Mouse (Mus musculus) lung, embryonic 14.5 days (tissue): ENCODE measurements around the gene Mfsd12. TPM values are rescaled to one million over a fixed set of nuclear protein-coding genes. Genes with fewer than 3 reads are reported as not detected.

Source experiments
- ATAC-seq: fragments of 200-750 bp; cut with Nextera tagmentation; 2 replicates; pipeline ENCODE4 v1.8.0; 2017; ENCODE audit warnings: mild to moderate bottlenecking, moderate TSS enrichment, moderate library complexity; ENCODE audit not compliant: insufficient read depth
- DNase-seq: peaks from one replicate; pipeline ENCODE4 v3.0.0-alpha.2; 2015
- H3K27ac ChIP-seq: fragments of 300-500 bp; sonication (generic); 2 replicates; pipeline ENCODE4 v1.5.1; 2014; ENCODE audit warnings: low read depth, mild to moderate bottlenecking, moderate library complexity
- H3K27me3 ChIP-seq: fragments of 300-500 bp; sonication (generic); 2 replicates; pipeline ENCODE4 v1.6.1; 2014; ENCODE audit warnings: low read length, control low read depth; ENCODE audit not compliant: insufficient read depth
- H3K36me3 ChIP-seq: fragments of 300-500 bp; sonication (generic); 2 replicates; pipeline ENCODE4 v1.6.1; 2014; ENCODE audit warnings: control low read depth; ENCODE audit not compliant: insufficient read depth
- H3K4me1 ChIP-seq: fragments of 300-500 bp; sonication (generic); 2 replicates; pipeline ENCODE4 v1.6.1; 2014; ENCODE audit warnings: antibody characterized with exemption, control low read depth; ENCODE audit not compliant: insufficient read depth
- H3K4me2 ChIP-seq: fragments of 300-500 bp; sonication (generic); 2 replicates; pipeline ENCODE4 v1.6.1; 2014; ENCODE audit warnings: mild to moderate bottlenecking
- H3K4me3 ChIP-seq: fragments of 300-500 bp; sonication (generic); 2 replicates; pipeline ENCODE4 v1.5.1; 2014; ENCODE audit warnings: low read depth, low read length
- H3K9ac ChIP-seq: fragments of 300-500 bp; sonication (generic); 2 replicates; pipeline ENCODE4 v1.6.1; 2014
- H3K9me3 ChIP-seq: fragments of 300-500 bp; sonication (generic); 2 replicates; pipeline ENCODE4 v1.6.1; 2016; ENCODE audit warnings: low read depth, low read length, control low read depth
- CTCF ChIP-seq: IDR thresholded peaks from 2 replicates; pipeline ENCODE4 v1.5.1; 2016; ENCODE audit warnings: antibody characterized with exemption, low read depth
- WGBS: fragments of 180-500 bp; shearing (Covaris S2); extraction: QIAGEN DNeasy Blood & Tissue Kit; methylation state at CpG from one replicate; pipeline ENCODE4 v1.1.7; 2014; 5-methylcytosine and 5-hydroxymethylcytosine counted together
- polyA plus RNA-seq: library from polyadenylated mRNA; unstranded; fragments of >200 nt; fragmentation: Nextera tagmentation; extraction: Ambion mirVana; gene quantifications from 2 replicates; pipeline ENCODE4 v1.2.1, GENCODE M21; 2014

Mfsd12 gene
- polyA plus RNA-seq, 1 experiment from 2014 or later: 7.7 TPM

DNA sequence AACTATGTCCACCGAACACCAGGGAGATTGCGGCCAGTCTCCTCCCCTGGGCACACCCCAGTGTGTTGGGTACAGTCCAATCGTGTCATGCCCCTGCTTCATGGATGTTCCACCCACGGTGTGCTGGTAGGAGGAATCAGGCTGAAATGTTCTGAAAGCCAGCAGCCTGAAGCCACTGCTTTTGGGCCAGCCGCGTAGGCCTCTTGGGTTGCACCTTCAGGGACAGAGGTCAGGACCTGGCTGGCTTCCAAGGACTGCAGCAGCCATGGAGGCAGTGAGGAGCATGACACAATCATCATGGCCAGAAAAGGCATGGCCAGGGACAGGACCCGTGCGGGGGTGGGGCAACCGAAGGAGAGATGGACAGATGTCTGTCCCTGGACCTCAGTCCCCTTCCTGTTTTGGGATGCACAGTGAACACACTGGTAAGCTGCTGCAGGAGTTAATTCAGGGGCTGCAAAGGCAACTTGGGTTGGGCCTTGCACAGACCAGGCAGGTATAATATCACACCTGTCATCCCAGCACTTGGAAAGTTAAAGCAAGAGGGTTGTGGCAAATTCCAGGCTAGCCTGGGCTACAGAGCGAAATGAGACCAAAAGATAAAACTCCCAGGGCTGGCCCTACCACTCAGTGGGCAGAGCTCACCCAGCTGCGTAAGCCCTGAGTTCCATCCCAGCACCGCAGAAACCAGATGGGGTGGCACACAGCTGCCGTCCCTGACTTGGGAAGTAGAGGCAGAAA, 38.5 kb upstream of the Mfsd12 start:
- DNase-seq: no peak
- Histone ChIP-seq H3K9ac (no peak overlapping the region), H3K27ac (peak overlapping the region; percentile 87; the same call in 1 of the 2 replicates), H3K4me3 (no peak overlapping the region), H3K36me3 (peaks cover 59% of the 10 kb centered on the region), H3K9me3 (no peaks in the 10 kb centered on the region), H3K4me1 (peaks cover 19% of the 10 kb centered on the region; the same call in 1 of the 2 replicates), H3K4me2 (peak overlapping the region; percentile 76), H3K27me3 (no peaks in the 10 kb centered on the region)
- TF ChIP-seq CTCF: no peak
- no peak for ATAC-seq
- WGBS: 88% methylated on average over 13 of the region's 13 CpGs

DNA sequence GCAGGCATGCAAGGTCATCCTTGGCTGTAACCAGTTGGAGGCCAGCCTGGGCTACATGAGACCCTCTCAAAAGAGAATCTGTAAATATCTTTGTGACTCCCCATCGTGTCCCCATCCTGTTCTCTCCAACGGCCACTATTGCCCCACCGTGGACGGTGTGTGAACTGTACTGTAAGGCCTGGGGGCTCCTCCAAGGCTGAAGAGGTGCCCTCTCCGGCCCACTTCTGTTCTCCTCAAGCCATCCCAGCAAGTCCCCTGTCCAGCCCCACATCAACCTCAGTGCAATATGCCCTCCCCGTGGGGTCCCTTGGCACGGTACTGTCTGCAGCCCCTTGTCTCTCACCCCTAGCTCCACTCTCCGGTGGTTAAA, 38.0 kb upstream of the Mfsd12 start:
- DNase-seq: no peak

DNA sequence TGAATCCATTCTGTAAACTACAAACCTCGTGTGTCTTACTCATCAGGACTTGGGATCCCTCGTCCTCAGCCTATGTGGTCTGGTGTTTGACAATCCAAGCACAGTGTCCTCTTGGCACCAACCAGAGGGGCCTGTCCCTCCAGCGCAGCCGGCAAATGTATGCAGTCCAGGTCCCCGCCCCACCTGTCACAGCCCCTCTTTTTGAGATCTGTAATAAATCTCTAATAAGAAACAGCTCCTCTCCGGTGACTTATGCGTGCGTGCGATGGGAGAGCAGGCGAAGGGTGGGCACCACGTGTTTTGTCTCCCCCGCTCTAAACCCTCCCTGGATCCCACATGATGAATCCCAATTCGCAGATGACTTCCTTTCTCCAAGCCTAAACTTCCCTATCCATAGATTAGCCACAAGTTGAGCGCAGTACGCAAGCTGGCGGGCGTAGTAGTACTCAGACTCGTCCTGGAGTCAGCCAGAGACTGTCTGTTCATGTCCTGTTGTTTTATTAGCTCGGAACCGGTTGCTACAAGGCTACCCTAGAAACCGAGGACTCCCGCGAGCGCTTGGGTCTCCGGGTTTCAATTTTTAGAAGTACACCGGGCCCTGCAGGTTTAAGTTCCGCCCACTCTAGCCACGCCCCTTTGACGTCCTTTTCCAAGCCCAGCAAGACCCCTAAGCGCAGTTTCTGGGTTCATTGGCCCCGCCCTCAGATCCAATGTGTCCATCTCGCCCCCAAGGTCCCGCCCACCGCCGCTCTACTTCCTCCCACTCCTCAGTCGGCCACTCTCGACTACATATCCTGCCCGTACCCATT, 37.3 kb upstream of the Mfsd12 start:
- peaks cover 19% of the 10 kb centered on the region; the same call in 1 of the 2 replicates for H3K4me1 ChIP-seq
- TF ChIP-seq CTCF: no peak
- ATAC-seq: peak; percentile 25; the same call in 1 of the 2 replicates
- H3K9me3 ChIP-seq: no peaks in the 10 kb centered on the region
- H3K27me3 ChIP-seq: no peaks in the 10 kb centered on the region
- peak overlapping the region; percentile 59 for H3K9ac ChIP-seq
- H3K4me2 ChIP-seq: peak overlapping the region; percentile 76
- peak overlapping the region; percentile 87 for H3K27ac ChIP-seq
- peak; percentile 100 for DNase-seq
- H3K4me3 ChIP-seq: peak overlapping the region; percentile 98
- H3K36me3 ChIP-seq: peaks cover 59% of the 10 kb centered on the region
- WGBS: 2% methylated on average over 38 of the region's 38 CpGs

More for the DNA sequence above, 38.0 kb upstream of the Mfsd12 start:
- 27% methylated on average over 8 of the region's 8 CpGs for WGBS
- Histone ChIP-seq H3K4me1 (peaks cover 19% of the 10 kb centered on the region; the same call in 1 of the 2 replicates), H3K4me3 (peak overlapping the region; percentile 98), H3K27ac (peak overlapping the region; percentile 87), H3K36me3 (peaks cover 59% of the 10 kb centered on the region), H3K9ac (peak overlapping the region; percentile 59), H3K27me3 (no peaks in the 10 kb centered on the region), H3K9me3 (no peaks in the 10 kb centered on the region), H3K4me2 (peak overlapping the region; percentile 76)
- TF ChIP-seq CTCF: peak; percentile 39; the same call in 1 of the 2 replicates
- no peak for ATAC-seq

DNA sequence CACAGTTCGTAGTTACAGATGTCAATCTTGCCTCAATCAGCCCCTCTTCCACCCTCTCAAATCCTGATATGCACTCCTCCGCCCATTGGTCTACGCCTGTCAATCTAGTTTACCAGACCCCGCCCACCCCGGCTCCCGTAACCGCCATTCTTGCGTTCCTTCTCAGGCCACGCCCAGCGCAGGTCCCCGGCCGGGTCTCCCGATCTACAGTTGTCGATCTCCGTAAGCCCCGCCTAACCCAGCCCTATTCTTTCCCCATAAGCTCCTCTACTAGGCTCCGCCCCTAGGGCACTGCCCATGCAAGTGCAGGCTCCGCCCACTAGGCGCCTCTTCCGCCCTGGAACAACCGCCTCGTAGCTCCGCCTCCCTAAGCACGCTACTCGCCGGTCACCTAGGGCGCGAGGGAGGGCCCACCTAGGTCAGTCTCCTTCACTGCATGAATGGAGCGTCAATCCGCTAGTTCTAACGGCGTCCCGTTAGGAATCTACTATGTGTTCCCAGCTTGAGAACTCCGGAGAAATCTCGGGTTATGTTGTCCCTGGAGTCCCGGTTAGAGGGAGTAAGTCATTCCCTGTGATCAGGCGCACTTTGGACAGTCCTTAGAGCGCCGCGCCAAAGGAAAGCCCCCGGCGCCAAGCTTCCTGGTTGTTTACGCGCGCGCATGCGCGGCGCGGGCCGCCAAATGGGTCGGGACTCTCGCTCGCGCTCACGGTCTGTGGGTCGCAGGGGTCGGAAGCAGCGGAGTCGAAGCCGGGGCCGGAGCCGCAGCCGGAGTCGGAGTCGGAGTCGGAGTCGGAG, 36.5 kb upstream of the Mfsd12 start, which contains the start of gene Cactin:
Gene Cactin, plus strand, starts transcription at position 554 of the 798 bp plus-strand sequence.
- Histone ChIP-seq H3K4me2 (peak within 1 kb of the TSS; percentile 76), H3K4me3 (peak within 1 kb of the TSS; percentile 98), H3K9me3 (no peaks in the 10 kb centered on the region), H3K27me3 (no peaks in the 10 kb centered on the region), H3K36me3 (peaks cover 61% of the 10 kb centered on the region), H3K9ac (peak within 1 kb of the TSS; percentile 87), H3K27ac (peak within 1 kb of the TSS; percentile 87), H3K4me1 (peaks cover 19% of the 10 kb centered on the region; the same call in 1 of the 2 replicates)
- TF ChIP-seq CTCF: peak; percentile 59
- WGBS: under 1% methylated on average over 68 of the region's 68 CpGs
- ATAC-seq: peak; percentile 88
- DNase-seq: peak; percentile 100

DNA sequence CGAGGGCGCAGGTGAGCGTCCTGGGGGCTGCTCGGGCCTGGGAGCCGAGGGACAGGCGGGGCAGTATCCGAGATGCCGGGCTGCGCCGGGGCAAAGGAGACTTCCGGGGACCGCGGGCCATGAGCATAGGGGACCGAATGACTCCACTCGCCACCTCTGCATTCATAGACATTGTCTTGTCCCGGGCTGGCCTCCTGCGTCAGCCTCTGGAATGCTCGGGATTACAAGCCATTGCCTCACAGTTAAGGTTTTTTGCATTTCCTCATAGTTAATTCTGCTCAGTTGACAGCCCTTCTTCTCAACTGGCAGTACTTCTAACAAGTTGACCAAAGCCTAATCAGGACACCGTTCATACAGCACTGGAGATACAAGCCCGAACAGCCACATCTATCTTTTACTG, 35.9 kb upstream of the Mfsd12 start:
- H3K4me1 ChIP-seq: peaks cover 18% of the 10 kb centered on the region; the same call in 1 of the 2 replicates
- H3K9ac ChIP-seq: peak overlapping the region; percentile 87
- peak overlapping the region; percentile 76 for H3K4me2 ChIP-seq
- no peaks in the 10 kb centered on the region for H3K27me3 ChIP-seq
- H3K4me3 ChIP-seq: peak overlapping the region; percentile 98
- H3K36me3 ChIP-seq: peaks cover 61% of the 10 kb centered on the region
- TF ChIP-seq CTCF: no peak
- no peaks in the 10 kb centered on the region for H3K9me3 ChIP-seq
- DNase-seq: no peak
- 3% methylated on average over 20 of the region's 20 CpGs for WGBS
- no peak; the same call in 1 of the 2 replicates for ATAC-seq
- peak overlapping the region; percentile 86 for H3K27ac ChIP-seq

DNA sequence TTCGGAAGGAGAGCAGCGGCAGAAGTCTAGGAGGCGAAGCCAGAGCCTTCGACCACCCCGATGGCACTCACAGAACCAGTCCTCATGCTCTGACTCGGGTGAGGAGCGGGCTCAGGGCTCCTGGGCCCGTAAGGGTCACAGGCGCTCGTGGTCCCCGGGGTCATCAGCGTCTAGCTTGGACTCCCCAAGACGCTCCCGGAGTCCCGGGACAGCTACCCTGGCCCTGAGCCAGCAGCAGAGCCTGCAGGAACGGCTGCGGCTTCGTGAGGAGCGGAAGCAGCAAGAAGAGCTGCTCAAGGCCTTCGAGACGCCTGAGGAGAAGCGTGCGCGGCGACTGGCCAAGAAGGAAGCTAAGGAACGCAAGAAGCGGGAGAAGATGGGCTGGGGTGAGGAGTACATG, 34.8 kb upstream of the Mfsd12 start:
- no peak for ATAC-seq
- H3K9me3 ChIP-seq: no peaks in the 10 kb centered on the region
- H3K4me3 ChIP-seq: peak overlapping the region; percentile 98
- no peak overlapping the region for H3K9ac ChIP-seq
- WGBS: 91% methylated on average over 27 of the region's 27 CpGs
- no peak for TF ChIP-seq CTCF
- H3K4me2 ChIP-seq: peak overlapping the region; percentile 76
- no peak for DNase-seq
- peaks cover 68% of the 10 kb centered on the region for H3K36me3 ChIP-seq
- H3K4me1 ChIP-seq: peaks cover 10% of the 10 kb centered on the region; the same call in 1 of the 2 replicates
- H3K27me3 ChIP-seq: no peaks in the 10 kb centered on the region
- no peak overlapping the region for H3K27ac ChIP-seq
